Mouse (Mus musculus): ENCODE data around the gene Qtrt1. TPM values are rescaled to one million over a fixed set of nuclear protein-coding genes. Genes with fewer than 3 reads are reported as not detected.

Gene Qtrt1
- polyA plus RNA-seq, 1 experiment from 2014 or later, result 27.6 TPM

DNA sequence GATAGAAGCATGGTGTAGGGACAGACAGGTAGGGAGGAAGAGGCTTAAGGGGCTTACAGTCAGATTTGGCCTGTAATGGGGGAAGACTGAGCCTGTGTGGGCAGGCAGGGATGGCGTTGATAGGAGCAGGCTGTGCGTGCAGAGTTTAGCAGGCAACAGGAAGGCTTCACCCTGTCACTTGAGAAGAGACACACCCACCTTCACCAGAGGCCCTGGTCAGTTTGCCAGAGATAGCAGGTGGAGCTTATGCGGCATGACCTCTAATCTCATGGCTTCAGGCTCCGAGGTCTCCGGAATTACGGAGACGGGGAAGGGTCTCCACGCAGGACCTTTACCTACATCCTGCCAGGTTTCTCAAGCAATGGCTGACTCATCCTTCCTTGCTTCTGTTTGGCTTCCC is 40.2 kb downstream of the Qtrt1 start:
- peak overlapping the region; percentile 63 for H3K9ac ChIP-seq
- 13% methylated on average over 8 of the region's 8 CpGs for WGBS
- no peak overlapping the region for H3K4me3 ChIP-seq
- H3K36me3 ChIP-seq, result peaks cover 12% of the 10 kb centered on the region; the same call in 1 of the 2 replicates
- H3K4me1 ChIP-seq, result peaks cover 61% of the 10 kb centered on the region
- peak overlapping the region; percentile 44 for H3K27ac ChIP-seq (replicated peaks)
- peak overlapping the region; percentile 30 for H3K4me2 ChIP-seq
- H3K27me3 ChIP-seq (replicated peaks), result no peaks in the 10 kb centered on the region
- H3K9me3 ChIP-seq, result no peaks in the 10 kb centered on the region
- ATAC-seq (ENCODE audit: extremely low read depth, insufficient number of reproducible peaks, low FRiP score, low TSS enrichment), result no peak

DNA sequence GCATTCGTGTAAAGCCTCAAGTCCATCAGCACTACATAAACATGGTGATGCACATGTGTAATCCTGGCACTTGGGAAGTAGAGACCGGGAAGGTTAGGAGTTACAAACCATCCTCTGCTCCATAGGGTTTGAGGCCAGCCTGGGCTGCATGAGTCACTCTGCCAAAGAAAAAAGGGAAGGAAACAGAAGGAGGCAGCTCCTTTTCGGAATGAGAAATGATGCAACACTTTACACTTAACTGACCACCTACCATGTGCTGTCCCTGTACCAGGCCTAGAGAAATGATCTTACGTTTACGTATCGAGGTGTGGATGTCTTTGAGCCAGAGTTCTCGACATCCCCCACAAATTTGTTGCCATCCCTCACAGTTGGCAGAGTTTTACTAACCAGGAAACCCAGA is 41.4 kb downstream of the Qtrt1 start:
- H3K9ac ChIP-seq, result no peak overlapping the region
- peaks cover 56% of the 10 kb centered on the region for H3K4me1 ChIP-seq
- H3K4me2 ChIP-seq, result no peak overlapping the region
- peak overlapping the region; percentile 44; the same call in 1 of the 2 replicates for H3K27ac ChIP-seq (replicated peaks)
- no peaks in the 10 kb centered on the region for H3K9me3 ChIP-seq
- WGBS, result 79% methylated on average over 7 of the region's 7 CpGs
- H3K4me3 ChIP-seq, result no peak overlapping the region
- ATAC-seq (ENCODE audit: extremely low read depth, insufficient number of reproducible peaks, low FRiP score, low TSS enrichment), result no peak
- H3K36me3 ChIP-seq, result peaks cover 12% of the 10 kb centered on the region
- H3K27me3 ChIP-seq (replicated peaks), result no peaks in the 10 kb centered on the region

DNA sequence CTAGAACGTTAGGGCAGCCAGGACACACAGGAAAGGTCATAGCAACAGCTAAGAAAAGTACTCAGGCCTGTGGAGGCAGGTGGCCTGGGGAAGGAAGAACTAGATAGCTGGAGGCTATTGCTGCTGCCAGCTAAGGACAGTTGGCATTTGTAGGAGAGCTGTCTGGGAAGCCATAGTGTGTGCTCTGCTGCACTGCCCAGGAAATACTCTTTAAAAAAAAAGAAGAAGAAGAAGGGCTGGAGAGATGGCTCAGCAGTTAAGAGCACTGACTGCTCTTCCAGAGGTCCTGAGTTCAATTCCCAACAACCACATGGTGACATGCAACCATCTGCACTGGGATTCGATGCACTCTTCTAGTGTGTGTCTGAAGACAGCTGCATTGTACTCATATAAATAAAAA is 41.8 kb downstream of the Qtrt1 start:
- peaks cover 55% of the 10 kb centered on the region for H3K4me1 ChIP-seq
- WGBS, result 68% methylated on average over 2 of the region's 2 CpGs
- no peak overlapping the region for H3K27ac ChIP-seq (replicated peaks)
- H3K36me3 ChIP-seq, result peaks cover 16% of the 10 kb centered on the region
- H3K9me3 ChIP-seq, result no peaks in the 10 kb centered on the region
- no peaks in the 10 kb centered on the region for H3K27me3 ChIP-seq (replicated peaks)
- H3K9ac ChIP-seq, result no peak overlapping the region
- H3K4me3 ChIP-seq, result no peak overlapping the region
- ATAC-seq (ENCODE audit: extremely low read depth, insufficient number of reproducible peaks, low FRiP score, low TSS enrichment), result no peak
- no peak overlapping the region for H3K4me2 ChIP-seq

DNA sequence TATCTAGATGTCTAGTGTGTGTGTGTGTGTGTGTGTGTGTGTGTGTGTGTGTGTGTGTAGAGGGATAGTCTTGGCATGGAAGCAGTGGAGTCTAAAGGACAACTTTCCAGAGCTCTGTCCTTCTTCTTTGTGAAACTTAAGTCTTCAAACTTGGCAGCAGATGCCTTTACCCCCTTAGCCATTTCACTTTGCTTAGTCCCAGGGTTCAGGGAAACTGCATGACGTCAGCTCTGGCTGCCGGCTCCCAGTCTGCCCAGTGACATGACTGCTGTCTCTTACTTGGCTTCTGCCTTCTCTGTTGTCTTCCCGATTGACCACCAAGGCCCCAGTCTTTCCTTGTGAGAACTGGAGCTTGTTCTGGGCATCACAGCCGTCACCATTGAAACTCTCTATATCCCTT is 42.9 kb downstream of the Qtrt1 start:
- Histone ChIP-seq H3K4me1 (peaks cover 50% of the 10 kb centered on the region), H3K4me2 (no peak overlapping the region), H3K36me3 (peaks cover 26% of the 10 kb centered on the region), H3K4me3 (no peak overlapping the region), H3K27me3 (replicated peaks) (no peaks in the 10 kb centered on the region), H3K9me3 (no peaks in the 10 kb centered on the region), H3K27ac (replicated peaks) (no peak overlapping the region), H3K9ac (no peak overlapping the region)
- no peak for ATAC-seq (ENCODE audit: extremely low read depth, insufficient number of reproducible peaks, low FRiP score, low TSS enrichment)
- 65% methylated on average over 4 of the region's 4 CpGs for WGBS

DNA sequence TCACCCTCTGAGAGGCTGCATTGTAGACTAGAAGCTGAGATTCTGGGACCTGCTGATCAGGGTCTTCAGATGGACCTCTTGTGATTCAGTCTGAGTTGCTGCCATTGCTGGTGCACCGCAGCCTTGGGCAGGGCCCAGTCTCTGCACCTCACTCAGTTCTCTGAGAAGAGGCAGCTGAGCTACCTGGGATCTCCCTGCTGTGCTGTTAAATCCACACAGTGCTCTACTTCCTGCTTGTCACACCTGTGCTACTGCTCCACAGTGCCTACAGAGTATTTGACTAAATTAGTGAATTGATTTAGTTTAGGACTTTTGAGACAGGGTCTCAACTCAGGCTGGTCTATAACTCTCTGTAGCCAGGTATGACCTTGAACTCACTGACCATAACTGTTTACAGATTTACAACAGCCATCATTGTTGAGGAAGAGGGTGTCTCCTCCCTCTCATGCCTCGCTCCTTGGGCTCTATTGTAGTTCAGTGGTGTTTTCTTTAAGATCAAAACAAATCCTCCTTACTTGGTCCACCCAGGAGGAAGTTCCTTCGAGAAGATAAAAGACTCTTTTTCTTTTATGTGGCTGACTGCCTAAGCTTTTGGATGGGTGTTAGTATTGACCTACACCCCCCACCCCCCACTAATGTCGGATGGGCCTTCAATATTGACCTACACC is 43.6 kb downstream of the Qtrt1 start:
- peak overlapping the region; percentile 47; the same call in 1 of the 2 replicates for H3K9ac ChIP-seq
- 66% methylated on average over 4 of the region's 4 CpGs for whole genome bisulfite sequencing
- peaks cover 28% of the 10 kb centered on the region for H3K36me3 ChIP-seq
- H3K4me1 ChIP-seq, result peaks cover 44% of the 10 kb centered on the region
- H3K27ac ChIP-seq (replicated peaks), result no peak overlapping the region
- H3K9me3 ChIP-seq, result no peaks in the 10 kb centered on the region
- H3K27me3 ChIP-seq (replicated peaks), result no peaks in the 10 kb centered on the region
- no peak overlapping the region for H3K4me2 ChIP-seq
- no peak overlapping the region for H3K4me3 ChIP-seq
- ATAC-seq (ENCODE audit: extremely low read depth, insufficient number of reproducible peaks, low FRiP score, low TSS enrichment), result no peak

DNA sequence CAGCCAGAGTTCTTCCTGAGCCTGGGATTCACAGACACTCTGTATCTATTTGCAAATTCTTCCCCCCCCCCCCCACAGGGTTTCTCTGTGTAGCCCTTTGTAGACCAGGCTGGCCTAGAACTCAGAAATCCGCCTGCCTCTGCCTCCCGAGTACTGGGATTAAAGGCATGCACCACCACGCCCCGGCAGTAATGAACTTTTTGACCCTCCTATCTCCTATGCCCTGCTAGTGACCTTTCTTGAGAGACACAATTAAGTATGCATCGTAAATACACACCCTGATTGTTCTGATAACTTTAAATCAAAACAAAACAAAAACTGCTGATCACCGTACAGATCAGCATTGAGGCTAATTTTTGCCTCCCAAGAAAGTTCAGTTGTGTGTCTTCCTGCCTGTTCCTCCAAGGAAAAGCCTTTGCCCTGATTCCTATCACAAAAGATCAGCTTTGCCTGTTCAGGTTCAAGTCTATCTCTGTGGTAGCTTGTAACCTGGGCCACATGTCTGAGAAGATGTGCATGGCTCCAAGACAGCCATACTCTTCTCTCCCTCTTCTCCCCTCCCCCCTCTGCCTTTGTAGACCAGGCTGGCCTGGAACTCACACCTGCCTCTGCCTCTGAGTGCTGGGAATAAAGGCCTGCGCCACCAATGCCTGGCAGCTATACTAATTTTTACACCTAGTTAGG is 44.8 kb downstream of the Qtrt1 start:
- no peak overlapping the region for H3K4me3 ChIP-seq
- ATAC-seq (ENCODE audit: extremely low read depth, insufficient number of reproducible peaks, low FRiP score, low TSS enrichment), result no peak
- H3K9me3 ChIP-seq, result no peaks in the 10 kb centered on the region
- 90% methylated on average over 7 of the region's 7 CpGs for WGBS
- H3K4me2 ChIP-seq, result no peak overlapping the region
- H3K36me3 ChIP-seq, result peaks cover 29% of the 10 kb centered on the region
- peaks cover 32% of the 10 kb centered on the region for H3K4me1 ChIP-seq
- H3K27me3 ChIP-seq (replicated peaks), result no peaks in the 10 kb centered on the region
- no peak overlapping the region for H3K9ac ChIP-seq
- H3K27ac ChIP-seq (replicated peaks), result no peak overlapping the region

DNA sequence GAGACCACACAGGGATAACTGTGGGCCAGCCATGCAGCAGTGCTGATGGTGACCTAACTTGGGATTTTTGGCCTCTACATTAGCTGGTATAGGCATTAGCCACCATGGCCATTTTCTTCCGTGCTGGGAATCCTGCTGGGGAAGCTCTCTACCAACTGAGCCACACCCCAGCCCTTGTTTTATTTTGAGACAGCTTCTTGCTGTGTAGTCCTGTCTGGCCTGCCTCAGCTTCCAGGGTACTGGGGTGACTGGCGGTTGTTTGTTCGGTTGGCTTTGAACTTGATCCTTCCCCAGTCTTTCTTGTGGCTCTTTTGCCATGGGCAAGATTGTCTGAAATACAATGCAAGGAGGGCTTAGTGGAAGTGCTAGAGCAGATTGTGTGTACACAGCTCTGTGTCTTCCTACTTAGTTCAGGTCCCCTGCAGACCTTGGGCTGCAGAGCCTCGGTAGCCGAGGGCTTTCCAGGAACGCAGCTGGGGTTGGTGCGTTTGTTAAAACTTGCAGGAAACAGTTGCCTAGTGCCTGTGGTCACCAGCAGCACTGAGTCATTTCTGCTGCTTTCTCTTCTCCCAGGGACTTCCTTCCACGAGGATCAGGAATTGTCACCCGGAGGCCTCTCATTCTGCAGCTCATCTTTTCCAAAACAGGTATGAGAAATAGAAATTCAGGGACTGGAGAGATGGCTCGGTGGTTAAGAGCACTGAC is 45.4 kb downstream of the Qtrt1 start:
- peaks cover 32% of the 10 kb centered on the region for H3K4me1 ChIP-seq
- H3K9me3 ChIP-seq, result no peaks in the 10 kb centered on the region
- H3K27me3 ChIP-seq (replicated peaks), result no peaks in the 10 kb centered on the region
- no peak overlapping the region for H3K9ac ChIP-seq
- no peak overlapping the region for H3K4me2 ChIP-seq
- no peak overlapping the region for H3K4me3 ChIP-seq
- 81% methylated on average over 10 of the region's 10 CpGs for WGBS
- no peak for ATAC-seq (ENCODE audit: extremely low read depth, insufficient number of reproducible peaks, low FRiP score, low TSS enrichment)
- no peak overlapping the region for H3K27ac ChIP-seq (replicated peaks)
- H3K36me3 ChIP-seq, result peaks cover 29% of the 10 kb centered on the region

DNA sequence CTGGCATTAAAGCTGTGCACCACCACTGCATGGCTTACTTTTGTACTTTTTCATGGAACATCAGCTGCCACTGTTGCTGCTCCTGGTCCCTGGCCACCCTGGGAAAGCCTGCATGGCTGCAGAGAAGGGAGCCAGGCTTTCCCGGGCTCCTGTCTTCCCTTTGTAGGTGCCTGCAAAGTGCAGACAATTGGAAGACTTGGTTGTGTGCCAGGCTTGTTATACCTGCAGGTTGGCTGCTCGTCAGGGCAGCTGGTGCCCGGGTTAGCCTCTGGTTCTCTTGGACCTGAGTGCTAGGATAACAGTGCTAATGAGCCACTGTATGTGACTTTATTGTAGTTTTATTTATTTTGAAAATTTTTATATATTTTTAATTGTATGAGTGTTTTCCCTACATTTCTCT is 47.2 kb downstream of the Qtrt1 start:
- Histone ChIP-seq H3K4me3 (no peak overlapping the region), H3K4me1 (peaks cover 37% of the 10 kb centered on the region), H3K27ac (replicated peaks) (no peak overlapping the region), H3K4me2 (no peak overlapping the region), H3K9me3 (no peaks in the 10 kb centered on the region), H3K27me3 (replicated peaks) (no peaks in the 10 kb centered on the region), H3K36me3 (peaks cover 29% of the 10 kb centered on the region), H3K9ac (no peak overlapping the region)
- no peak for ATAC-seq (ENCODE audit: extremely low read depth, insufficient number of reproducible peaks, low FRiP score, low TSS enrichment)
- WGBS, result 71% methylated on average over 3 of the region's 3 CpGs

DNA sequence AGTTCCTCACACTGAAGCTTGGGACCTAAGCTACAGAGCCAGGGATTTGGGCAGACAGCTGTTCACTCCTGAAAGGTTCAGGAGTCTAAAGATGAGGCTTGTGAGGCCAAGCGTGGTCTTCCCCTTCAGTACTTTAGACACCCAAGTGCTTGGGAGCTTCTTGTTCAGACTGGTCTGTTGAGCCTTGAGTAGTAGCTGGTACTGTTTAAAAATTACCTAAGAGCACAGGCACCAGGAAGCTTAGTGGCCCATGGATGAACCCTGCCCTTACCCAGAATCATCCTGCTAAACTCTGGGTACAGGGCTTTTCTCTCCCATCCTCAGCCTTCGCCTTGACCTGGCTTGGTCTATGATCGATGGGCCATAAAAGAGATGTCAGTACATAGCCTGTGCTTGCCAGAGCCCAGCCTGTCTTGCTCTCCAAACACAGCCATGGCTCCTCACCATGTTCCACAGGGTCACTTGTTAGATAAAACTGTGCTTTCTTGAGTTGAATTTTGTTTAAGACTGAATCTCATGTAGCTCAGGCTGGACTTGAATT is 48.8 kb downstream of the Qtrt1 start:
- Histone ChIP-seq H3K27me3 (replicated peaks) (no peaks in the 10 kb centered on the region), H3K27ac (replicated peaks) (no peak overlapping the region), H3K9ac (no peak overlapping the region), H3K4me3 (no peak overlapping the region), H3K9me3 (no peaks in the 10 kb centered on the region), H3K36me3 (peaks cover 35% of the 10 kb centered on the region), H3K4me2 (no peak overlapping the region), H3K4me1 (peaks cover 32% of the 10 kb centered on the region)
- ATAC-seq (ENCODE audit: extremely low read depth, insufficient number of reproducible peaks, low FRiP score, low TSS enrichment), result no peak
- WGBS, result 98% methylated on average over 3 of the region's 3 CpGs

DNA sequence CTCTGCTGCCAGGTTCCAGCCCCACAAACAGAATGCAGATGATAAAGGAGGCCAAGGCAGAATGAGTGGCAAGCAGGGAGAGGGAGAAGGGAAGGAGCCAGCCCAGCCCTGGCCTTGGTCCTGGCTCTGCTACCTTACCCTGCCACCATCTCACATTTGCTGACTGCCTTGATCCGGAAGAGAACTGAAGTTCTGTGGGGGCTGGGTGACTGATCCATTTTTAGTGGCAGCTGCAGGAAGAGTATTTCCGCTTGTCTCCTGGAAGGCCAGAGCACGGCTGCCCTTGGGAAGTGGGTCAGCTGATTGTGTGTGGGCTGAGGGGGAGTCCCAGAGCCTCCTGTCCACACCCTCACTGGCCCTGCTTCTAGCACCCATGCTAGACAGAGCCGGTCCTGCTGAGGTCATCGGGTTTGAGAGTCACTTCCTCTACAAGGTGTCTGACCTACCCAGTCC is 51.5 kb downstream of the Qtrt1 start:
- H3K4me3 ChIP-seq, result no peak overlapping the region

More for the DNA sequence above, 51.5 kb downstream of the Qtrt1 start:
- no peaks in the 10 kb centered on the region for H3K27me3 ChIP-seq (replicated peaks)
- peaks cover 53% of the 10 kb centered on the region for H3K36me3 ChIP-seq
- ATAC-seq (ENCODE audit: extremely low read depth, insufficient number of reproducible peaks, low FRiP score, low TSS enrichment), result peak; percentile 57; the same call in 1 of the 2 replicates
- WGBS, result 15% methylated on average over 5 of the region's 5 CpGs
- peak overlapping the region; percentile 89 for H3K27ac ChIP-seq (replicated peaks)
- H3K4me2 ChIP-seq, result peak overlapping the region; percentile 40
- no peaks in the 10 kb centered on the region for H3K9me3 ChIP-seq
- H3K4me1 ChIP-seq, result peaks cover 28% of the 10 kb centered on the region
- peak overlapping the region; percentile 54 for H3K9ac ChIP-seq
